Comparison of ENCODE assay signal across 14 mouse cellular contexts in genomic region chr11:18882747-18883506, GRCm38 (mm10).
DNase-seq lines count a peak whose midpoint lies in the region; ATAC-seq and TF ChIP-seq lines count a peak whose summit lies in the region.
"Had no signal": no experiment of that assay in that cellular context is flagged by ENCODE, and none has a peak within 500 bp of the region (broad histone marks: within the 10 kb centered on the region; RNA-seq: fewer than 3 reads in every experiment).

No protein-coding gene starts in this region.

- no peak for TF ChIP-seq CTCF in stomach, postnatal 0 days (IDR thresholded peaks at IDR 0.05; ENCODE audit: low read depth)
- TF ChIP-seq CTCF in midbrain, postnatal 0 days (IDR thresholded peaks at IDR 0.05): no peak

- H3K27ac ChIP-seq in stomach, embryonic 14.5 days (ENCODE audit: low read length): peak overlapping the region; percentile 53; the same call in 1 of the 2 replicates
- H3K27ac ChIP-seq in stomach, postnatal 0 days (replicated peaks): no peak overlapping the region
- peak overlapping the region; percentile 78 for H3K27ac ChIP-seq in hindbrain, embryonic 15.5 days (replicated peaks)
- no peak overlapping the region for H3K27ac ChIP-seq in midbrain, postnatal 0 days (ENCODE audit: low read depth, low read length)
- H3K27ac ChIP-seq in liver, embryonic 12.5 days: no peak overlapping the region
- H3K27ac ChIP-seq: limb, embryonic 12.5 days had no signal

- no peak for ATAC-seq in stomach, embryonic 14.5 days (ENCODE audit: insufficient number of reproducible peaks, insufficient read depth, low FRiP score, low read depth)
- ATAC-seq in stomach, postnatal 0 days (ENCODE audit: low FRiP score, low TSS enrichment): no peak
- peak; percentile 25; the same call in 1 of the 2 replicates for ATAC-seq in hindbrain, embryonic 15.5 days (ENCODE audit: low FRiP score, low read depth)
- ATAC-seq in midbrain, postnatal 0 days (ENCODE audit: low FRiP score): no peak
- no peak for ATAC-seq in liver, embryonic 12.5 days
- ATAC-seq: intestine, postnatal 0 days had no signal

- no peak overlapping the region for H3K9ac ChIP-seq in stomach, embryonic 14.5 days (replicated peaks; ENCODE audit: low read depth, low read length)
- no peak overlapping the region for H3K9ac ChIP-seq in stomach, postnatal 0 days (ENCODE audit: low read length)
- no peak overlapping the region for H3K9ac ChIP-seq in hindbrain, embryonic 15.5 days
- H3K9ac ChIP-seq in midbrain, postnatal 0 days (replicated peaks; ENCODE audit: low read length, poor library complexity, severe bottlenecking): no peak overlapping the region
- no peak overlapping the region for H3K9ac ChIP-seq in liver, embryonic 12.5 days
- H3K9ac ChIP-seq: limb, embryonic 12.5 days had no signal

- no peak for DNase-seq in stomach, postnatal 0 days (ENCODE audit: low spot score)
- peak; percentile 47 for DNase-seq in midbrain, postnatal 0 days (ENCODE audit: low spot score)
- no peak for DNase-seq in adrenal gland, adult 18-20 months (ENCODE audit: low spot score in 2 of 2)
- no peak for DNase-seq in adrenal gland, postnatal 10 days
- DNase-seq: cerebellum, adult 2 months; heart, adult 11 months; lung, postnatal 36 days; thymus, postnatal 4 days had no signal

- H3K27me3 ChIP-seq in stomach, embryonic 14.5 days (ENCODE audit: control insufficient read depth, insufficient read depth, low read length): no peaks in the 10 kb centered on the region
- no peaks in the 10 kb centered on the region for H3K27me3 ChIP-seq in stomach, postnatal 0 days (ENCODE audit: control insufficient read depth, insufficient read depth, low read length)
- no peaks in the 10 kb centered on the region for H3K27me3 ChIP-seq in hindbrain, embryonic 15.5 days
- H3K27me3 ChIP-seq in midbrain, postnatal 0 days (ENCODE audit: insufficient read depth, low read length): no peaks in the 10 kb centered on the region
- peaks cover 2% of the 10 kb centered on the region for H3K27me3 ChIP-seq in liver, embryonic 12.5 days (replicated peaks)

- H3K4me2 ChIP-seq in stomach, embryonic 14.5 days (replicated peaks; ENCODE audit: low read depth, low read length): no peak overlapping the region
- H3K4me2 ChIP-seq in stomach, postnatal 0 days (replicated peaks; ENCODE audit: low read depth): no peak overlapping the region
- H3K4me2 ChIP-seq in hindbrain, embryonic 15.5 days: no peak overlapping the region
- H3K4me2 ChIP-seq in midbrain, postnatal 0 days (ENCODE audit: low read depth, low read length, poor library complexity, severe bottlenecking): no peak overlapping the region
- H3K4me2 ChIP-seq in liver, embryonic 12.5 days: no peak overlapping the region
- H3K4me2 ChIP-seq: limb, embryonic 12.5 days had no signal

- no peaks in the 10 kb centered on the region for H3K9me3 ChIP-seq in stomach, embryonic 14.5 days (ENCODE audit: control insufficient read depth, low read depth, low read length)
- no peaks in the 10 kb centered on the region for H3K9me3 ChIP-seq in stomach, postnatal 0 days (ENCODE audit: control insufficient read depth, low read length)
- no peaks in the 10 kb centered on the region for H3K9me3 ChIP-seq in hindbrain, embryonic 15.5 days
- H3K9me3 ChIP-seq in midbrain, postnatal 0 days (ENCODE audit: low read length): no peaks in the 10 kb centered on the region
- H3K9me3 ChIP-seq in liver, embryonic 12.5 days (replicated peaks): no peaks in the 10 kb centered on the region
- H3K9me3 ChIP-seq: G1E; limb, embryonic 12.5 days had no signal

- H3K4me3 ChIP-seq in stomach, embryonic 14.5 days (ENCODE audit: low read depth, low read length): no peak overlapping the region
- H3K4me3 ChIP-seq in stomach, postnatal 0 days (ENCODE audit: low read depth, low read length): no peak overlapping the region
- H3K4me3 ChIP-seq in hindbrain, embryonic 15.5 days: no peak overlapping the region
- H3K4me3 ChIP-seq in midbrain, postnatal 0 days (ENCODE audit: low read depth, low read length): no peak overlapping the region
- no peak overlapping the region for H3K4me3 ChIP-seq in liver, embryonic 12.5 days
- H3K4me3 ChIP-seq: limb, embryonic 12.5 days had no signal

- WGBS in stomach, embryonic 14.5 days: 43% methylated on average over 3 of the region's 3 CpGs
- WGBS in stomach, postnatal 0 days: 62% methylated on average over 3 of the region's 3 CpGs
- WGBS in hindbrain, embryonic 15.5 days: 30% methylated on average over 3 of the region's 3 CpGs
- 42% methylated on average over 3 of the region's 3 CpGs for WGBS in midbrain, postnatal 0 days
- whole genome bisulfite sequencing in liver, embryonic 12.5 days (ENCODE audit: insufficient replicate concordance): 65% methylated on average over 3 of the region's 3 CpGs

- peaks cover 21% of the 10 kb centered on the region for H3K36me3 ChIP-seq in stomach, embryonic 14.5 days (ENCODE audit: control insufficient read depth, insufficient read depth, low read length)
- H3K36me3 ChIP-seq in stomach, postnatal 0 days (ENCODE audit: control insufficient read depth, insufficient read depth, low read length): no peaks in the 10 kb centered on the region
- H3K36me3 ChIP-seq in hindbrain, embryonic 15.5 days: no peaks in the 10 kb centered on the region
- no peaks in the 10 kb centered on the region for H3K36me3 ChIP-seq in midbrain, postnatal 0 days (ENCODE audit: insufficient read depth, low read length)
- H3K36me3 ChIP-seq in liver, embryonic 12.5 days: peaks cover 3% of the 10 kb centered on the region; the same call in 1 of the 2 replicates
- H3K36me3 ChIP-seq: G1E; limb, embryonic 12.5 days had no signal

- TF ChIP-seq EP300 in stomach, postnatal 0 days (optimal IDR thresholded peaks at IDR 0.05): no peak

- peaks cover 50% of the 10 kb centered on the region for H3K4me1 ChIP-seq in stomach, embryonic 14.5 days (ENCODE audit: control insufficient read depth, insufficient read depth, low read length)
- H3K4me1 ChIP-seq in stomach, postnatal 0 days (replicated peaks; ENCODE audit: control insufficient read depth, insufficient read depth): no peaks in the 10 kb centered on the region
- peaks cover 72% of the 10 kb centered on the region for H3K4me1 ChIP-seq in hindbrain, embryonic 15.5 days (replicated peaks)
- no peaks in the 10 kb centered on the region; the same call in 1 of the 2 replicates for H3K4me1 ChIP-seq in midbrain, postnatal 0 days (ENCODE audit: insufficient read depth, low read length)
- peaks cover 17% of the 10 kb centered on the region for H3K4me1 ChIP-seq in liver, embryonic 12.5 days

Comparison
In these comparisons a context has a peak if more than half of its experiments do, and no peak if none do; other contexts are left out.
1. H3K27ac ChIP-seq: peak in stomach, embryonic 14.5 days (single experiment) and hindbrain, embryonic 15.5 days (single experiment); none in stomach, postnatal 0 days (single experiment), midbrain, postnatal 0 days (single experiment) and liver, embryonic 12.5 days (single experiment).